Mouse (Mus musculus) lung, adult 2 months (tissue): Measurements from ENCODE around the gene Eif4g3. TPM values are rescaled to one million over a fixed set of nuclear protein-coding genes. Genes with fewer than 3 reads are reported as not detected.
"Not testable (repeated sequence)": the region's sequence is repeated elsewhere in the genome, so short reads cannot be mapped to it uniquely, and the experiment has no call there.

Source experiments
- DNase-seq: peaks from one replicate; pipeline ENCODE4 v3.0.0; 2022
- H3K4me1 ChIP-seq: fragments of 200-500 bp; 2 replicates; pipeline ENCODE4 v1.6.1; 2011; ENCODE audit warnings: low read length; ENCODE audit not compliant: control insufficient read depth, insufficient read depth
- H3K4me3 ChIP-seq: fragments of 200-500 bp; replicated peaks from 2 replicates; pipeline ENCODE3; 2011; ENCODE audit warnings: low read depth, mild to moderate bottlenecking, control low read depth, low read length; ENCODE audit errors: extremely low read depth
- CTCF ChIP-seq: fragments of 200-500 bp; IDR thresholded peaks from 2 replicates; pipeline ENCODE4 v1.5.1; 2011; ENCODE audit warnings: mild to moderate bottlenecking, low read length, control low read depth; ENCODE audit not compliant: insufficient read depth
- POLR2A ChIP-seq: fragments of 200-500 bp; IDR thresholded peaks from 2 replicates; pipeline ENCODE4 v1.6.1; 2011; ENCODE audit warnings: low read depth, mild to moderate bottlenecking, control low read depth, low read length, borderline replicate concordance; ENCODE audit errors: extremely low read depth
- WGBS: fragments of 180-500 bp; shearing (Covaris S2); methylation state at CpG from one replicate; pipeline ENCODE4 v1.1.7; 2018; 5-methylcytosine and 5-hydroxymethylcytosine counted together
- polyA plus RNA-seq: library from polyadenylated mRNA; depleted of rRNA; stranded (reverse); fragments of >200 nt; gene quantifications from 2 replicates; pipeline ENCODE4 v1.2.3, GENCODE M21; 2012

Gene Eif4g3
- polyA plus RNA-seq, 1 experiment: 69.8 TPM

GRCm38 (mm10) chr4:137962643-137963350 is 30.0 kb upstream of the Eif4g3 start:
- Histone ChIP-seq H3K4me1 (no peaks in the 10 kb centered on the region), H3K4me3 (no peak overlapping the region)
- no peak for DNase-seq
- WGBS: 90% methylated on average over 20 of the region's 20 CpGs
- TF ChIP-seq POLR2A (no peak), CTCF (no peak)

- DNase-seq: no peak
- no peaks in the 10 kb centered on the region for H3K4me1 ChIP-seq
- WGBS: 87% methylated on average over 6 of the region's 6 CpGs
- no peak for TF ChIP-seq POLR2A
- H3K4me3 ChIP-seq: no peak overlapping the region
Observed at GRCm38 (mm10) chr4:137963431-137963830, 29.4 kb upstream of the Eif4g3 start.

GRCm38 (mm10) chr4:137963881-137964584 is 28.8 kb upstream of the Eif4g3 start:
- 68% methylated on average over 9 of the region's 9 CpGs for WGBS
- DNase-seq: peak; percentile 75
- TF ChIP-seq CTCF (peak; percentile 86), POLR2A (no peak)

GRCm38 (mm10) chr4:137964585-137964930 is 28.3 kb upstream of the Eif4g3 start:
- 91% methylated on average over 11 of the region's 11 CpGs for WGBS
- TF ChIP-seq CTCF: no peak
- no peak for TF ChIP-seq POLR2A
- DNase-seq: no peak
- no peak overlapping the region for H3K4me3 ChIP-seq
- no peaks in the 10 kb centered on the region for H3K4me1 ChIP-seq

More at GRCm38 (mm10) chr4:137963881-137964584, 28.8 kb upstream of the Eif4g3 start:
- no peaks in the 10 kb centered on the region for H3K4me1 ChIP-seq
- no peak overlapping the region for H3K4me3 ChIP-seq

- Histone ChIP-seq H3K4me1 (no peaks in the 10 kb centered on the region), H3K4me3 (no peak overlapping the region)
- peak; percentile 55 for DNase-seq
- 15% methylated on average over 9 of the region's 9 CpGs for WGBS
- TF ChIP-seq POLR2A (no peak), CTCF (peak; percentile 99)
Observed at GRCm38 (mm10) chr4:137968203-137968602, 24.6 kb upstream of the Eif4g3 start.

GRCm38 (mm10) chr4:137970623-137971199 is 22.1 kb upstream of the Eif4g3 start:
- DNase-seq, H3K4me1 ChIP-seq, H3K4me3 ChIP-seq: not testable (repeated sequence)
- WGBS: no CpG with 5 or more reads among the region's 11 CpGs

GRCm38 (mm10) chr4:137974856-137975432 is 17.9 kb upstream of the Eif4g3 start:
- not testable (repeated sequence) for H3K4me3 ChIP-seq, H3K4me1 ChIP-seq, DNase-seq
- WGBS: no CpG with 5 or more reads among the region's 11 CpGs

- DNase-seq, H3K4me1 ChIP-seq, H3K4me3 ChIP-seq: not testable (repeated sequence)
- WGBS: no CpG with 5 or more reads among the region's 11 CpGs
Observed at GRCm38 (mm10) chr4:137979066-137979644, 13.7 kb upstream of the Eif4g3 start.

- no peak for TF ChIP-seq POLR2A
- TF ChIP-seq CTCF: no peak
- 90% methylated on average over 1 of the region's 1 CpGs for WGBS
- no peak for DNase-seq
Observed at GRCm38 (mm10) chr4:137982869-137983268, 10.0 kb upstream of the Eif4g3 start.

More at GRCm38 (mm10) chr4:137982869-137983268, 10.0 kb upstream of the Eif4g3 start:
- Histone ChIP-seq H3K4me3 (no peak overlapping the region), H3K4me1 (peaks cover 2% of the 10 kb centered on the region; the same call in 1 of the 2 replicates)
